Mouse (Mus musculus) CH12.LX (cell line): ENCODE measurements at regions not wholly inside any gene's neighbourhood (a gene's known extent, or its start where the extent isn't known, plus 50 kb on each side); places are given as distances from the start of the nearest gene placed in this dataset.

ENCODE experiments used
- DNase-seq: peaks from one replicate; pipeline ENCODE4 v3.0.0-alpha.2; 2013; ENCODE audit errors: extremely low read depth
- H3K27ac ChIP-seq: 2 replicates; pipeline ENCODE4 v1.5.1; 2012; ENCODE audit warnings: low read depth, mild to moderate bottlenecking, control low read depth, moderate library complexity; ENCODE audit not compliant: insufficient read depth
- H3K27me3 ChIP-seq: replicated peaks from 2 replicates; pipeline ENCODE3; 2012; ENCODE audit warnings: inconsistent platforms
- H3K36me3 ChIP-seq, 2 experiments: replicated peaks in 1 of 2; 2 replicates each; pipeline versions ENCODE3 to v1.6.1; 2012; ENCODE audit warnings: inconsistent platforms in 1 of 2, low read length in 1 of 2, mild to moderate bottlenecking in 1 of 2, mixed read lengths in 1 of 2, moderate library complexity in 1 of 2; ENCODE audit not compliant: control insufficient read depth in 1 of 2, insufficient read depth in 1 of 2
- H3K4me1 ChIP-seq, 2 experiments: 2 replicates each; pipeline ENCODE4 v1.6.1; 2012; ENCODE audit warnings: inconsistent platforms in 1 of 2, moderate library complexity in 1 of 2; ENCODE audit not compliant: insufficient read depth in 2 of 2, control insufficient read depth in 1 of 2
- H3K4me2 ChIP-seq: 2 replicates; pipeline ENCODE4 v1.6.1; 2012; ENCODE audit warnings: low read depth, mild to moderate bottlenecking, control low read depth; ENCODE audit not compliant: poor library complexity, insufficient read depth, severe bottlenecking
- H3K4me3 ChIP-seq, 3 experiments: fragments of 150-350 bp in 1 of 3; sonication (generic) in 1 of 3; replicated peaks in 1 of 3; 2 replicates each; pipeline versions ENCODE3 to v1.5.1; 2011 to 2012; ENCODE audit warnings: low read depth in 2 of 3, low read length in 2 of 3, mild to moderate bottlenecking in 2 of 3, moderate library complexity in 2 of 3, control low read depth in 1 of 3, improper control_type of control experiment in 1 of 3, inconsistent platforms in 1 of 3, mixed read lengths in 1 of 3; ENCODE audit not compliant: poor library complexity in 1 of 3
- H3K79me2 ChIP-seq: replicated peaks from 2 replicates; pipeline ENCODE4 v1.6.1; 2012; ENCODE audit warnings: mild to moderate bottlenecking, moderate library complexity; ENCODE audit not compliant: control insufficient read depth, poor library complexity, insufficient read depth, severe bottlenecking; ENCODE audit errors: extremely low read depth
- H3K9ac ChIP-seq: 2 replicates; pipeline ENCODE4 v1.6.1; 2012; ENCODE audit warnings: low read depth, mild to moderate bottlenecking, control low read depth, moderate library complexity; ENCODE audit not compliant: insufficient read depth
- H3K9me3 ChIP-seq: replicated peaks from 2 replicates; pipeline ENCODE3; 2012; ENCODE audit warnings: low read length, inconsistent platforms, mixed read lengths
- CTCF ChIP-seq, 2 experiments: IDR thresholded peaks in 1 of 2; conservative IDR thresholded peaks in 1 of 2; 2 replicates each; pipeline ENCODE4 v1.5.1; 2011 to 2012; ENCODE audit warnings: low read depth in 2 of 2, low read length in 2 of 2, improper control_type of control experiment in 1 of 2, inconsistent platforms in 1 of 2, mild to moderate bottlenecking in 1 of 2, moderate library complexity in 1 of 2
- E2F4 ChIP-seq: IDR thresholded peaks from 2 replicates; pipeline ENCODE4 v1.6.1; 2011; ENCODE audit warnings: low read depth, low read length, improper control_type of control experiment; ENCODE audit not compliant: insufficient replicate concordance
- ELF1 ChIP-seq: IDR thresholded peaks from 2 replicates; pipeline ENCODE4 v1.6.1; 2014; ENCODE audit warnings: low read depth, mild to moderate bottlenecking, inconsistent platforms, low read length, improper control_type of control experiment
- EP300 ChIP-seq: IDR thresholded peaks from 2 replicates; pipeline ENCODE4 v1.6.1; 2011; ENCODE audit warnings: low read length, improper control_type of control experiment
- GABPA ChIP-seq: IDR thresholded peaks from 2 replicates; pipeline ENCODE4 v1.6.1; 2012; ENCODE audit warnings: low read depth, low read length, improper control_type of control experiment, inconsistent platforms; ENCODE audit not compliant: insufficient replicate concordance
- JUN ChIP-seq: IDR thresholded peaks from 2 replicates; pipeline ENCODE4 v1.6.1; 2011; ENCODE audit warnings: low read depth, mild to moderate bottlenecking, low read length, improper control_type of control experiment, moderate library complexity; ENCODE audit not compliant: insufficient read depth
- JUND ChIP-seq: conservative IDR thresholded peaks from 2 replicates; pipeline ENCODE4 v1.6.1; 2011; ENCODE audit warnings: low read depth, low read length, improper control_type of control experiment
- MEF2A ChIP-seq: IDR thresholded peaks from 2 replicates; pipeline ENCODE4 v1.6.1; 2014; ENCODE audit warnings: low read depth, mild to moderate bottlenecking, inconsistent platforms, low read length, improper control_type of control experiment, borderline replicate concordance
- MYC ChIP-seq: IDR thresholded peaks from 2 replicates; pipeline ENCODE4 v1.6.1; 2011; ENCODE audit warnings: low read depth, mild to moderate bottlenecking, improper control_type of control experiment, low read length
- NRF1 ChIP-seq: IDR thresholded peaks from 2 replicates; pipeline ENCODE4 v1.6.1; 2014; ENCODE audit warnings: low read depth, mild to moderate bottlenecking, inconsistent platforms, low read length, improper control_type of control experiment, moderate library complexity
- PAX5 ChIP-seq: IDR thresholded peaks from 2 replicates; pipeline ENCODE4 v1.6.1; 2012; ENCODE audit warnings: low read length, inconsistent platforms, mixed read lengths
- POLR2A ChIP-seq: IDR thresholded peaks from 2 replicates; pipeline ENCODE4 v1.6.1; 2011; ENCODE audit warnings: low read depth, mild to moderate bottlenecking, improper control_type of control experiment, low read length
- POLR2AphosphoS2 ChIP-seq: IDR thresholded peaks from 2 replicates; pipeline ENCODE4 v1.6.1; 2011; ENCODE audit warnings: low read depth, low read length, improper control_type of control experiment
- RAD21 ChIP-seq: IDR thresholded peaks from 2 replicates; pipeline ENCODE4 v1.6.1; 2011; ENCODE audit warnings: low read depth, mild to moderate bottlenecking, low read length, improper control_type of control experiment, moderate library complexity
- RCOR1 ChIP-seq: conservative IDR thresholded peaks from 2 replicates; pipeline ENCODE4 v1.6.1; 2012; ENCODE audit warnings: low read depth, mild to moderate bottlenecking, inconsistent platforms, low read length, improper control_type of control experiment
- SMC3 ChIP-seq: IDR thresholded peaks from 2 replicates; pipeline ENCODE4 v1.6.1; 2011; ENCODE audit warnings: low read depth, low read length, improper control_type of control experiment
- UBTF ChIP-seq: IDR thresholded peaks from 2 replicates; pipeline ENCODE4 v1.6.1; 2012; ENCODE audit warnings: low read depth, mild to moderate bottlenecking, inconsistent platforms, low read length, improper control_type of control experiment, moderate library complexity
- ZC3H11A ChIP-seq: IDR thresholded peaks from 2 replicates; pipeline ENCODE4 v1.6.1; 2012; ENCODE audit warnings: low read depth, mild to moderate bottlenecking, inconsistent platforms, low read length, improper control_type of control experiment
- ZMIZ1 ChIP-seq: IDR thresholded peaks from 2 replicates; pipeline ENCODE4 v1.6.1; 2012; ENCODE audit warnings: low read depth, mild to moderate bottlenecking, inconsistent platforms, low read length, improper control_type of control experiment
- dilution Hi-C: fragments of 300-500 bp; cut with MboI; formaldehyde crosslinking; loops from 2 replicates; pipeline ENCODE4 v1.14.3; 2020; ENCODE audit warnings: low sequenced_read_pairs; ENCODE audit not compliant: extremely low pct_unique_long_range_greater_than_20kb, extremely low pct_ligation_motif_present
- in situ Hi-C: fragments of 300-500 bp; cut with MboI; formaldehyde crosslinking; loops from 3 replicates; pipeline ENCODE4 v1.14.3; 2019; ENCODE audit warnings: low sequenced_read_pairs, low pct_ligation_motif_present, low pct_unique_long_range_greater_than_20kb, mixed read lengths

DNA sequence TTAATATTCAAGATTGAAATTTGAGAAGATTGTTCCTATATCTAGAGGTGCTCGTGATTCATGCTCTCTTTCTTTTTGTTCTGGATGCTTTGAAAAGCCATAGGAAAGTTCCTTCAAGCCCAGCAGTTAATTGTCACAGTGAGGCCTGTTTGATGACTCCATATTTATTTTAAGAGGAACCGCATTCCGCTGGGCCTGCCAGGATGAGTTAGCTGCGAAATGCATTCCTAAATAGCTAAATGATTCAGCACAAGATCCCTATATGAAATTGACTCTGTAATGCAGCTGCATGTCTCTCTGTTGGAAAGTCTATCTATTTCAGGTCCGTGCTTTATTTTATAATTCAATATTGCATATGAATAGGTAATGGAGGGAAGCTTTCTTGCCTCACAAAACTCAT lies 511.9 kb upstream of the Adgra3 start:
- Histone ChIP-seq H3K9me3 (no peaks in the 10 kb centered on the region), H3K79me2 (no peaks in the 10 kb centered on the region), H3K9ac (no peak overlapping the region), H3K36me3 (no peaks in the 10 kb centered on the region), H3K27me3 (no peaks in the 10 kb centered on the region), H3K27ac (no peak overlapping the region), H3K4me3 (no peak overlapping the region), H3K4me1 (no peaks in the 10 kb centered on the region), H3K4me2 (no peak overlapping the region)
- dilution Hi-C loops (no loop called here), in situ Hi-C loops (no loop called here)
- TF ChIP-seq ZC3H11A (no peak), E2F4 (no peak), NRF1 (no peak), ZMIZ1 (no peak), ELF1 (no peak), UBTF (no peak), POLR2AphosphoS2 (no peak), GABPA (no peak), JUND (no peak), EP300 (no peak), JUN (no peak), PAX5 (no peak), POLR2A (no peak), SMC3 (no peak), MEF2A (no peak), MYC (no peak)
- no peak for DNase-seq

DNA sequence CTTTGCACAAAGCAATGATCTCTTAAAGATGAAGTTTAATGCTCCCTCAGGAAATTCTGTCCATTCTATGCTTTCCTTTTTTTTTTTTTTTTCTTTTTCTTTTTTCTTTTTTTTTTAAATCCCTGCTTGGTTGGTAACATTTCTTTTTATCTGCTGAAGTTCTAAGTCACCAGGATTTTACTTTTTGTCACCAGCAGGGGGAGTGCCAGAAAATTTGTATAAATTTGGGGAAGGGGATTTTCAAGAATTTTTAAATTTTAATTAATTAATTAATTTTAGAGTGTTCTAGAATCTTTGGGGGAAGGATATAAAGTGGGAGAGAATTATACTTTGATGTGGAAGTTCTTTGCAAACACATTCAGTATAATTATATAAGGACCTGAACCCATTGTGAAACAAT lies 492.3 kb upstream of the Adgra3 start:
- H3K36me3 ChIP-seq, result no peaks in the 10 kb centered on the region
- H3K4me1 ChIP-seq, result peaks cover 0 to 6% of the 10 kb centered on the region in 2 experiments; a peak in 2 of 4 replicates
- H3K79me2 ChIP-seq, result no peaks in the 10 kb centered on the region
- H3K27me3 ChIP-seq, result no peaks in the 10 kb centered on the region
- H3K4me2 ChIP-seq, result no peak overlapping the region
- H3K4me3 ChIP-seq, result no peak overlapping the region
- H3K9ac ChIP-seq, result no peak overlapping the region
- dilution Hi-C loops, result no loop called here
- DNase-seq, result peak; percentile 3
- H3K27ac ChIP-seq, result no peak overlapping the region
- no peaks in the 10 kb centered on the region for H3K9me3 ChIP-seq
- in situ Hi-C loops, result no loop called here
- peak in 1 of 2 experiments; percentile 58; a peak in 2 of 4 replicates for TF ChIP-seq CTCF (conservative IDR thresholded peaks at IDR 0.05 in 1 of 2, IDR thresholded peaks at IDR 0.05 in 1 of 2; ENCODE audit: low read depth in 2 of 2, low read length in 2 of 2)
- TF ChIP-seq RCOR1, result no peak
- TF ChIP-seq RAD21, result peak; percentile 11
- no peak for TF ChIP-seq MEF2A
- no peak for TF ChIP-seq POLR2A
- peak; percentile 40 for TF ChIP-seq SMC3
